In genomic region chr6:94092969-94093597, GRCm38 (mm10) we compare ENCODE assay signal across 25 mouse cellular contexts.
DNase-seq lines count a peak whose midpoint lies in the region; ATAC-seq and TF ChIP-seq lines count a peak whose summit lies in the region.
"Had no signal": no experiment of that assay in that cellular context is flagged by ENCODE, and none has a peak within 500 bp of the region (broad histone marks: within the 10 kb centered on the region; RNA-seq: fewer than 3 reads in every experiment).

No protein-coding gene starts in this region.

- no peak for DNase-seq in forebrain, embryonic 10.5 days (ENCODE audit: extremely low spot score, low spot score)
- no peak for DNase-seq in forebrain, postnatal 0 days
- DNase-seq in R1 (ENCODE audit: low read depth, low spot score), result peak; percentile 23
- DNase-seq in lung, postnatal 0 days (ENCODE audit: low spot score), result no peak
- DNase-seq in ovary, postnatal 10 days (ENCODE audit: low spot score), result no peak
- no peak for DNase-seq in B cell, adult 2 months
- DNase-seq: adrenal gland, postnatal 25 days; cerebellum, adult 11 months; cerebellum, postnatal 10 days; gastrocnemius, postnatal 25 days; heart, postnatal 14 days; kidney, postnatal 25 days; lung, adult 18-20 months; lung, postnatal 14 days; retina, postnatal 1 day; right cerebral cortex, postnatal 25 days; spleen, adult 18-20 months; thymus, adult 2 months; thymus, postnatal 4 days had no signal

- WGBS in forebrain, embryonic 10.5 days, result 59% methylated on average over 8 of the region's 8 CpGs
- 57% methylated on average over 8 of the region's 8 CpGs for WGBS in forebrain, postnatal 0 days
- 33% methylated on average over 8 of the region's 8 CpGs for WGBS in intestine, postnatal 0 days
- 50% methylated on average over 8 of the region's 8 CpGs for WGBS in stomach, embryonic 14.5 days
- WGBS in lung, postnatal 0 days, result 60% methylated on average over 7 of the region's 8 CpGs

- no peaks in the 10 kb centered on the region for H3K9me3 ChIP-seq in forebrain, embryonic 10.5 days
- H3K9me3 ChIP-seq in forebrain, postnatal 0 days (ENCODE audit: low read length), result no peaks in the 10 kb centered on the region
- no peaks in the 10 kb centered on the region for H3K9me3 ChIP-seq in intestine, postnatal 0 days (ENCODE audit: control insufficient read depth)
- H3K9me3 ChIP-seq in stomach, embryonic 14.5 days (ENCODE audit: control insufficient read depth, low read depth, low read length), result no peaks in the 10 kb centered on the region
- H3K9me3 ChIP-seq in lung, postnatal 0 days (ENCODE audit: low read length), result no peaks in the 10 kb centered on the region
- H3K9me3 ChIP-seq: embryonic facial prominence, embryonic 10.5 days; hindbrain, embryonic 13.5 days; midbrain, embryonic 12.5 days had no signal

- no peak for TF ChIP-seq EP300 in lung, postnatal 0 days (IDR thresholded peaks at IDR 0.05)

- H3K36me3 ChIP-seq in forebrain, embryonic 10.5 days (replicated peaks), result no peaks in the 10 kb centered on the region
- H3K36me3 ChIP-seq in forebrain, postnatal 0 days (ENCODE audit: insufficient read depth), result no peaks in the 10 kb centered on the region
- no peaks in the 10 kb centered on the region for H3K36me3 ChIP-seq in intestine, postnatal 0 days (ENCODE audit: control insufficient read depth, insufficient read depth)
- no peaks in the 10 kb centered on the region for H3K36me3 ChIP-seq in stomach, embryonic 14.5 days (ENCODE audit: control insufficient read depth, insufficient read depth, low read length)
- no peaks in the 10 kb centered on the region for H3K36me3 ChIP-seq in lung, postnatal 0 days (ENCODE audit: insufficient read depth, low read length)
- H3K36me3 ChIP-seq: embryonic facial prominence, embryonic 10.5 days; hindbrain, embryonic 13.5 days; midbrain, embryonic 12.5 days had no signal

- peaks cover 61% of the 10 kb centered on the region for H3K4me1 ChIP-seq in forebrain, embryonic 10.5 days
- H3K4me1 ChIP-seq in forebrain, postnatal 0 days (ENCODE audit: insufficient read depth), result no peaks in the 10 kb centered on the region
- H3K4me1 ChIP-seq in intestine, postnatal 0 days (replicated peaks; ENCODE audit: control insufficient read depth, insufficient read depth, low read length), result peaks cover 30% of the 10 kb centered on the region
- H3K4me1 ChIP-seq in stomach, embryonic 14.5 days (ENCODE audit: control insufficient read depth, insufficient read depth, low read length), result peaks cover 6% of the 10 kb centered on the region
- no peaks in the 10 kb centered on the region for H3K4me1 ChIP-seq in lung, postnatal 0 days (ENCODE audit: insufficient read depth, low read depth, low read length)

- no peak overlapping the region for H3K4me3 ChIP-seq in forebrain, embryonic 10.5 days
- no peak overlapping the region for H3K4me3 ChIP-seq in forebrain, postnatal 0 days (ENCODE audit: low read depth, low read length)
- H3K4me3 ChIP-seq in intestine, postnatal 0 days (ENCODE audit: low read depth, low read length), result no peak overlapping the region
- no peak overlapping the region for H3K4me3 ChIP-seq in stomach, embryonic 14.5 days (ENCODE audit: low read depth, low read length)
- H3K4me3 ChIP-seq in lung, postnatal 0 days (ENCODE audit: low read depth, low read length), result no peak overlapping the region
- H3K4me3 ChIP-seq: embryonic facial prominence, embryonic 10.5 days; hindbrain, embryonic 13.5 days; midbrain, embryonic 12.5 days had no signal

- no peak overlapping the region for H3K4me2 ChIP-seq in forebrain, postnatal 0 days (ENCODE audit: low read depth)
- no peak overlapping the region for H3K4me2 ChIP-seq in intestine, postnatal 0 days (replicated peaks; ENCODE audit: low read depth)
- H3K4me2 ChIP-seq in stomach, embryonic 14.5 days (replicated peaks; ENCODE audit: low read depth, low read length), result no peak overlapping the region
- no peak overlapping the region for H3K4me2 ChIP-seq in lung, postnatal 0 days (replicated peaks; ENCODE audit: low read depth, low read length)
- H3K4me2 ChIP-seq: hindbrain, embryonic 13.5 days; midbrain, embryonic 12.5 days had no signal

- H3K9ac ChIP-seq in forebrain, postnatal 0 days, result no peak overlapping the region
- H3K9ac ChIP-seq in intestine, postnatal 0 days (ENCODE audit: low read depth, low read length), result no peak overlapping the region
- no peak overlapping the region for H3K9ac ChIP-seq in stomach, embryonic 14.5 days (replicated peaks; ENCODE audit: low read depth, low read length)
- H3K9ac ChIP-seq in lung, postnatal 0 days (replicated peaks; ENCODE audit: low read depth), result no peak overlapping the region
- H3K9ac ChIP-seq: hindbrain, embryonic 13.5 days; midbrain, embryonic 12.5 days had no signal

- no peak for ATAC-seq in forebrain, postnatal 0 days
- peak; percentile 54 for ATAC-seq in intestine, postnatal 0 days
- peak; percentile 69 for ATAC-seq in stomach, embryonic 14.5 days (ENCODE audit: insufficient number of reproducible peaks, insufficient read depth, low FRiP score, low read depth)
- no peak for ATAC-seq in lung, postnatal 0 days
- ATAC-seq: forebrain, embryonic 16.5 days had no signal

- H3K27ac ChIP-seq in forebrain, embryonic 10.5 days, result 0 out of 2 replicates have a peak overlapping the region, but pooled peaks have one; percentile 25
- no peak overlapping the region for H3K27ac ChIP-seq in forebrain, postnatal 0 days (ENCODE audit: low read depth, low read length)
- no peak overlapping the region for H3K27ac ChIP-seq in intestine, postnatal 0 days (ENCODE audit: low read depth, low read length)
- peak overlapping the region; percentile 39; the same call in 1 of the 2 replicates for H3K27ac ChIP-seq in stomach, embryonic 14.5 days (ENCODE audit: low read length)
- H3K27ac ChIP-seq in lung, postnatal 0 days (ENCODE audit: low read length), result no peak overlapping the region
- H3K27ac ChIP-seq: hindbrain, embryonic 13.5 days; midbrain, embryonic 12.5 days had no signal

- no peak for TF ChIP-seq CTCF in forebrain, postnatal 0 days (IDR thresholded peaks at IDR 0.05; ENCODE audit: low read depth)
- no peak for TF ChIP-seq CTCF in intestine, postnatal 0 days (IDR thresholded peaks at IDR 0.05; ENCODE audit: low read depth)
- no peak for TF ChIP-seq CTCF in lung, postnatal 0 days (IDR thresholded peaks at IDR 0.05)

- no peaks in the 10 kb centered on the region for H3K27me3 ChIP-seq in forebrain, embryonic 10.5 days (ENCODE audit: poor library complexity, severe bottlenecking)
- no peaks in the 10 kb centered on the region for H3K27me3 ChIP-seq in forebrain, postnatal 0 days (ENCODE audit: insufficient read depth, low read length)
- no peaks in the 10 kb centered on the region for H3K27me3 ChIP-seq in intestine, postnatal 0 days (replicated peaks; ENCODE audit: control insufficient read depth, insufficient read depth, low read length)
- H3K27me3 ChIP-seq in stomach, embryonic 14.5 days (ENCODE audit: control insufficient read depth, insufficient read depth, low read length), result no peaks in the 10 kb centered on the region
- no peaks in the 10 kb centered on the region for H3K27me3 ChIP-seq in lung, postnatal 0 days (replicated peaks; ENCODE audit: insufficient read depth, low read length)
- H3K27me3 ChIP-seq: hindbrain, embryonic 13.5 days had no signal

Comparison
In these comparisons a context has a peak if more than half of its experiments do, and no peak if none do; other contexts are left out.
1. H3K27ac ChIP-seq: peak in forebrain, embryonic 10.5 days (single experiment) and stomach, embryonic 14.5 days (single experiment); none in forebrain, postnatal 0 days (single experiment), intestine, postnatal 0 days (single experiment) and lung, postnatal 0 days (single experiment).
2. ATAC-seq: peak in intestine, postnatal 0 days (single experiment) and stomach, embryonic 14.5 days (single experiment); none in forebrain, postnatal 0 days (single experiment) and lung, postnatal 0 days (single experiment).